Mouse (Mus musculus) liver, embryonic 14.5 days (tissue): ENCODE results near the gene Pipox. TPM values are rescaled to one million over a fixed set of nuclear protein-coding genes. Genes with fewer than 3 reads are reported as not detected.

Experiments
- ATAC-seq: fragments of 200-750 bp; cut with Nextera tagmentation; 2 replicates; pipeline ENCODE4 v1.8.0; 2017; ENCODE audit warnings: moderate number of reproducible peaks, mild to moderate bottlenecking, moderate library complexity; ENCODE audit not compliant: insufficient read depth
- DNase-seq, 3 experiments: peaks; one replicate each; pipeline ENCODE4 v3.0.0-alpha.2; 2012 to 2013; ENCODE audit warnings: low read depth in 3 of 3, low spot score in 3 of 3
- H3K27ac ChIP-seq: fragments of 300-500 bp; sonication (generic); 2 replicates; pipeline ENCODE4 v1.5.1; 2014; ENCODE audit warnings: moderate library complexity, mild to moderate bottlenecking, control low read depth, inconsistent platforms
- H3K27me3 ChIP-seq: fragments of 300-500 bp; sonication (generic); 2 replicates; pipeline ENCODE4 v1.6.1; 2014; ENCODE audit warnings: mild to moderate bottlenecking, low read length, moderate library complexity; ENCODE audit not compliant: control insufficient read depth, insufficient read depth
- H3K36me3 ChIP-seq: fragments of 300-500 bp; sonication (generic); replicated peaks from 2 replicates; pipeline ENCODE4 v1.6.1; 2014; ENCODE audit warnings: low read depth; ENCODE audit not compliant: control insufficient read depth, insufficient read depth
- H3K4me1 ChIP-seq, 2 experiments: fragments of 200-500 bp in 1 of 2; fragments of 300-500 bp in 1 of 2; sonication (generic) in 1 of 2; replicated peaks; 2 replicates each; pipeline ENCODE4 v1.6.1; 2012 to 2014; ENCODE audit warnings: antibody characterized with exemption in 1 of 2, inconsistent platforms in 1 of 2, low read length in 1 of 2; ENCODE audit not compliant: control insufficient read depth in 2 of 2, insufficient read depth in 2 of 2
- H3K4me2 ChIP-seq: fragments of 300-500 bp; sonication (generic); 2 replicates; pipeline ENCODE4 v1.6.1; 2014; ENCODE audit warnings: low read depth, mild to moderate bottlenecking, control low read depth, moderate library complexity
- H3K4me3 ChIP-seq, 2 experiments: fragments of 200-500 bp in 1 of 2; fragments of 300-500 bp in 1 of 2; sonication (generic) in 1 of 2; 2 replicates each; pipeline ENCODE4 v1.5.1; 2012 to 2014; ENCODE audit warnings: low read depth in 2 of 2, low read length in 2 of 2, mild to moderate bottlenecking in 2 of 2, control low read depth in 1 of 2, inconsistent platforms in 1 of 2, moderate library complexity in 1 of 2; ENCODE audit not compliant: insufficient read depth in 1 of 2
- H3K9ac ChIP-seq: fragments of 300-500 bp; sonication (generic); replicated peaks from 2 replicates; pipeline ENCODE4 v1.6.1; 2014; ENCODE audit warnings: mild to moderate bottlenecking, control low read depth, moderate library complexity
- H3K9me3 ChIP-seq: fragments of 300-500 bp; sonication (generic); 2 replicates; pipeline ENCODE4 v1.6.1; 2016; ENCODE audit warnings: low read length, mixed read lengths; ENCODE audit not compliant: control insufficient read depth
- CTCF ChIP-seq: IDR thresholded peaks from 2 replicates; pipeline ENCODE4 v1.5.1; 2016; ENCODE audit warnings: antibody characterized with exemption, low read depth, control low read depth
- EP300 ChIP-seq: IDR thresholded peaks from 2 replicates; pipeline ENCODE4 v1.6.1; 2016; ENCODE audit warnings: antibody characterized with exemption, low read depth
- WGBS: fragments of 180-500 bp; shearing (Covaris S2); extraction: QIAGEN DNeasy Blood & Tissue Kit; methylation state at CpG from one replicate; pipeline ENCODE4 v1.1.7; 2014; ENCODE audit not compliant: insufficient replicate concordance; 5-methylcytosine and 5-hydroxymethylcytosine counted together
- polyA plus RNA-seq, 2 experiments: library from polyadenylated mRNA; depleted of rRNA in 1 of 2; stranded (reverse) in 1 of 2; unstranded in 1 of 2; fragments of >200 nt; fragmentation: Nextera tagmentation in 1 of 2; extraction: Ambion mirVana in 1 of 2; gene quantifications; 2 replicates each; pipeline versions ENCODE4 v1.2.1 to v1.2.3; 2012 to 2014

Pipox gene
- polyA plus RNA-seq, 2 experiments, result 14.1 to 15.6 TPM

GRCm38 (mm10) chr11:77885246-77885575 lies 8.7 kb downstream of the Pipox start:
- DNase-seq (no peak), ATAC-seq (no peak)
- Histone ChIP-seq H3K36me3 (no peaks in the 10 kb centered on the region), H3K27ac (no peak overlapping the region), H3K4me1 (0 out of 4 replicates have a peak, but pooled peaks cover 0 to 1% of the 10 kb centered on the region in 2 experiments), H3K4me2 (no peak overlapping the region), H3K9me3 (no peaks in the 10 kb centered on the region), H3K4me3 (no peak overlapping the region), H3K27me3 (no peaks in the 10 kb centered on the region; the same call in 1 of the 2 replicates), H3K9ac (no peak overlapping the region)
- WGBS, result 53% methylated on average over 8 of the region's 8 CpGs
- TF ChIP-seq EP300, result no peak
- no peak for TF ChIP-seq CTCF

- Histone ChIP-seq H3K9ac (no peak overlapping the region), H3K4me2 (no peak overlapping the region)
- ATAC-seq, result no peak
Measured at GRCm38 (mm10) chr11:77884524-77885245, 9.2 kb downstream of the Pipox start.

GRCm38 (mm10) chr11:77876760-77877148 lies 17.1 kb downstream of the Pipox start:
- no peak overlapping the region for H3K4me2 ChIP-seq
- DNase-seq (no peak), ATAC-seq (no peak)
- no peak overlapping the region for H3K9ac ChIP-seq
- H3K36me3 ChIP-seq, result no peaks in the 10 kb centered on the region
- H3K4me1 ChIP-seq, result peaks cover 0 to 6% of the 10 kb centered on the region in 2 experiments; a peak in 1 of 4 replicates
- no peak for TF ChIP-seq EP300
- TF ChIP-seq CTCF, result no peak
- WGBS, result 53% methylated on average over 11 of the region's 11 CpGs
- H3K9me3 ChIP-seq, result no peaks in the 10 kb centered on the region
- no peaks in the 10 kb centered on the region for H3K27me3 ChIP-seq
- H3K4me3 ChIP-seq, result no peak overlapping the region
- no peak overlapping the region for H3K27ac ChIP-seq

More at GRCm38 (mm10) chr11:77884524-77885245, 9.2 kb downstream of the Pipox start:
- Histone ChIP-seq H3K27ac (no peak overlapping the region), H3K9me3 (no peaks in the 10 kb centered on the region), H3K4me1 (0 out of 4 replicates have a peak, but pooled peaks cover 0 to 1% of the 10 kb centered on the region in 2 experiments), H3K4me3 (no peak overlapping the region), H3K27me3 (no peaks in the 10 kb centered on the region; the same call in 1 of the 2 replicates), H3K36me3 (no peaks in the 10 kb centered on the region)
- no peak for TF ChIP-seq EP300
- TF ChIP-seq CTCF, result no peak
- DNase-seq, result no peak
- 44% methylated on average over 10 of the region's 10 CpGs for WGBS

GRCm38 (mm10) chr11:77875847-77876759 lies 17.8 kb downstream of the Pipox start:
- peaks cover 0 to 6% of the 10 kb centered on the region in 2 experiments; a peak in 1 of 4 replicates for H3K4me1 ChIP-seq
- no peaks in the 10 kb centered on the region for H3K36me3 ChIP-seq
- H3K9me3 ChIP-seq, result no peaks in the 10 kb centered on the region
- H3K9ac ChIP-seq, result no peak overlapping the region
- no peak overlapping the region for H3K4me3 ChIP-seq
- H3K27ac ChIP-seq, result no peak overlapping the region
- no peak overlapping the region for H3K4me2 ChIP-seq
- DNase-seq, result no peak
- TF ChIP-seq CTCF, result no peak
- TF ChIP-seq EP300, result no peak
- no peaks in the 10 kb centered on the region for H3K27me3 ChIP-seq
- peak; percentile 43; the same call in 1 of the 2 replicates for ATAC-seq
- 27% methylated on average over 26 of the region's 26 CpGs for WGBS

- no peak overlapping the region for H3K4me3 ChIP-seq
- WGBS, result 53% methylated on average over 5 of the region's 5 CpGs
- ATAC-seq, result no peak
Measured at GRCm38 (mm10) chr11:77875269-77875668, 18.6 kb downstream of the Pipox start.

More at GRCm38 (mm10) chr11:77875269-77875668, 18.6 kb downstream of the Pipox start:
- Histone ChIP-seq H3K36me3 (no peaks in the 10 kb centered on the region), H3K9me3 (no peaks in the 10 kb centered on the region), H3K9ac (no peak overlapping the region), H3K27me3 (no peaks in the 10 kb centered on the region), H3K4me2 (no peak overlapping the region), H3K27ac (no peak overlapping the region), H3K4me1 (peaks cover 0 to 6% of the 10 kb centered on the region in 2 experiments; a peak in 1 of 4 replicates)
- TF ChIP-seq CTCF, result no peak
- TF ChIP-seq EP300, result no peak
- no peak for DNase-seq
